Mouse (Mus musculus): ENCODE results near the gene Pde10a. TPM values are rescaled to one million over a fixed set of nuclear protein-coding genes. Genes with fewer than 3 reads are reported as not detected.

Gene Pde10a
- polyA plus RNA-seq, 1 experiment from 2014 or later = 1.3 TPM

- no peak overlapping the region for H3K9ac ChIP-seq (ENCODE audit: low read depth, low read length)
- DNase-seq (ENCODE audit: low spot score) (no peak), ATAC-seq (replicated peaks; ENCODE audit: low FRiP score, low read depth) (no peak)
- no peaks in the 10 kb centered on the region for H3K36me3 ChIP-seq (ENCODE audit: insufficient read depth, low read length)
- 81% methylated on average over 11 of the region's 11 CpGs for WGBS
- no peaks in the 10 kb centered on the region for H3K4me1 ChIP-seq (replicated peaks; ENCODE audit: insufficient read depth, low read length)
- no peak overlapping the region for H3K27ac ChIP-seq
- H3K27me3 ChIP-seq (ENCODE audit: insufficient read depth, low read length) = no peaks in the 10 kb centered on the region
- no peak overlapping the region for H3K4me2 ChIP-seq (ENCODE audit: low read length)
- no peaks in the 10 kb centered on the region for H3K9me3 ChIP-seq (replicated peaks; ENCODE audit: low read length)
- TF ChIP-seq CTCF (IDR thresholded peaks at IDR 0.05; ENCODE audit: low read depth) = no peak
- no peak overlapping the region for H3K4me3 ChIP-seq (replicated peaks; ENCODE audit: low read depth, low read length)
Measured at GRCm38 (mm10) chr17:8775571-8776161, 250.5 kb downstream of the Pde10a start.

- Histone ChIP-seq H3K4me1 (replicated peaks; ENCODE audit: insufficient read depth, low read length) (no peaks in the 10 kb centered on the region), H3K27ac (no peak overlapping the region), H3K36me3 (ENCODE audit: insufficient read depth, low read length) (no peaks in the 10 kb centered on the region), H3K4me2 (ENCODE audit: low read length) (no peak overlapping the region), H3K9ac (ENCODE audit: low read depth, low read length) (no peak overlapping the region), H3K4me3 (replicated peaks; ENCODE audit: low read depth, low read length) (no peak overlapping the region), H3K9me3 (replicated peaks; ENCODE audit: low read length) (no peaks in the 10 kb centered on the region), H3K27me3 (ENCODE audit: insufficient read depth, low read length) (no peaks in the 10 kb centered on the region)
- 89% methylated on average over 6 of the region's 6 CpGs for WGBS
- no peak for TF ChIP-seq CTCF (IDR thresholded peaks at IDR 0.05; ENCODE audit: low read depth)
- ATAC-seq (replicated peaks; ENCODE audit: low FRiP score, low read depth) (no peak), DNase-seq (ENCODE audit: low spot score) (no peak)
Measured at GRCm38 (mm10) chr17:8777710-8778109, 252.5 kb downstream of the Pde10a start.

GRCm38 (mm10) chr17:8778839-8779238, 253.7 kb downstream of the Pde10a start:
- no peaks in the 10 kb centered on the region for H3K4me1 ChIP-seq (replicated peaks; ENCODE audit: insufficient read depth, low read length)
- no peak overlapping the region for H3K27ac ChIP-seq
- ATAC-seq (replicated peaks; ENCODE audit: low FRiP score, low read depth) (no peak), DNase-seq (ENCODE audit: low spot score) (no peak)
- H3K9me3 ChIP-seq (replicated peaks; ENCODE audit: low read length) = no peaks in the 10 kb centered on the region
- H3K36me3 ChIP-seq (ENCODE audit: insufficient read depth, low read length) = no peaks in the 10 kb centered on the region
- H3K27me3 ChIP-seq (ENCODE audit: insufficient read depth, low read length) = no peaks in the 10 kb centered on the region
- no peak for TF ChIP-seq CTCF (IDR thresholded peaks at IDR 0.05; ENCODE audit: low read depth)
- 55% methylated on average over 5 of the region's 5 CpGs for WGBS
- H3K4me2 ChIP-seq (ENCODE audit: low read length) = no peak overlapping the region
- H3K4me3 ChIP-seq (replicated peaks; ENCODE audit: low read depth, low read length) = no peak overlapping the region
- H3K9ac ChIP-seq (ENCODE audit: low read depth, low read length) = no peak overlapping the region

GRCm38 (mm10) chr17:8780484-8780883, 255.3 kb downstream of the Pde10a start:
- DNase-seq (ENCODE audit: low spot score) = no peak
- ATAC-seq (replicated peaks; ENCODE audit: low FRiP score, low read depth) = no peak
- Histone ChIP-seq H3K27me3 (ENCODE audit: insufficient read depth, low read length) (no peaks in the 10 kb centered on the region), H3K4me3 (replicated peaks; ENCODE audit: low read depth, low read length) (no peak overlapping the region), H3K4me1 (replicated peaks; ENCODE audit: insufficient read depth, low read length) (no peaks in the 10 kb centered on the region), H3K9me3 (replicated peaks; ENCODE audit: low read length) (no peaks in the 10 kb centered on the region), H3K36me3 (ENCODE audit: insufficient read depth, low read length) (no peaks in the 10 kb centered on the region), H3K9ac (ENCODE audit: low read depth, low read length) (no peak overlapping the region), H3K4me2 (ENCODE audit: low read length) (no peak overlapping the region), H3K27ac (no peak overlapping the region)
- TF ChIP-seq CTCF (IDR thresholded peaks at IDR 0.05; ENCODE audit: low read depth) = no peak
- WGBS = 87% methylated on average over 4 of the region's 4 CpGs

- DNase-seq (ENCODE audit: low spot score) (no peak), ATAC-seq (replicated peaks; ENCODE audit: low FRiP score, low read depth) (no peak)
- no peaks in the 10 kb centered on the region for H3K36me3 ChIP-seq (ENCODE audit: insufficient read depth, low read length)
- no peak overlapping the region for H3K27ac ChIP-seq
- H3K9ac ChIP-seq (ENCODE audit: low read depth, low read length) = no peak overlapping the region
- no peak overlapping the region for H3K4me3 ChIP-seq (replicated peaks; ENCODE audit: low read depth, low read length)
- H3K9me3 ChIP-seq (replicated peaks; ENCODE audit: low read length) = no peaks in the 10 kb centered on the region
- H3K27me3 ChIP-seq (ENCODE audit: insufficient read depth, low read length) = no peaks in the 10 kb centered on the region
- no peak for TF ChIP-seq CTCF (IDR thresholded peaks at IDR 0.05; ENCODE audit: low read depth)
- H3K4me1 ChIP-seq (replicated peaks; ENCODE audit: insufficient read depth, low read length) = no peaks in the 10 kb centered on the region
- no peak overlapping the region for H3K4me2 ChIP-seq (ENCODE audit: low read length)
- WGBS = 93% methylated on average over 2 of the region's 2 CpGs
Measured at GRCm38 (mm10) chr17:8781040-8781439, 255.9 kb downstream of the Pde10a start.

GRCm38 (mm10) chr17:8781576-8781975, 256.4 kb downstream of the Pde10a start:
- WGBS = 76% methylated on average over 1 of the region's 1 CpGs
- DNase-seq (ENCODE audit: low spot score) (no peak), ATAC-seq (replicated peaks; ENCODE audit: low FRiP score, low read depth) (no peak)
- H3K9me3 ChIP-seq (replicated peaks; ENCODE audit: low read length) = no peaks in the 10 kb centered on the region
- no peak overlapping the region for H3K9ac ChIP-seq (ENCODE audit: low read depth, low read length)
- H3K27ac ChIP-seq = no peak overlapping the region
- no peak for TF ChIP-seq CTCF (IDR thresholded peaks at IDR 0.05; ENCODE audit: low read depth)
- no peaks in the 10 kb centered on the region for H3K4me1 ChIP-seq (replicated peaks; ENCODE audit: insufficient read depth, low read length)
- H3K27me3 ChIP-seq (ENCODE audit: insufficient read depth, low read length) = no peaks in the 10 kb centered on the region
- H3K4me2 ChIP-seq (ENCODE audit: low read length) = no peak overlapping the region
- H3K36me3 ChIP-seq (ENCODE audit: insufficient read depth, low read length) = no peaks in the 10 kb centered on the region
- H3K4me3 ChIP-seq (replicated peaks; ENCODE audit: low read depth, low read length) = no peak overlapping the region

GRCm38 (mm10) chr17:8785908-8786307, 260.7 kb downstream of the Pde10a start:
- no peak overlapping the region for H3K9ac ChIP-seq (ENCODE audit: low read depth, low read length)
- H3K4me3 ChIP-seq (replicated peaks; ENCODE audit: low read depth, low read length) = no peak overlapping the region
- no peak for ATAC-seq (replicated peaks; ENCODE audit: low FRiP score, low read depth)
- no peaks in the 10 kb centered on the region for H3K36me3 ChIP-seq (ENCODE audit: insufficient read depth, low read length)
- no peaks in the 10 kb centered on the region for H3K9me3 ChIP-seq (replicated peaks; ENCODE audit: low read length)
- H3K4me2 ChIP-seq (ENCODE audit: low read length) = no peak overlapping the region
- no peaks in the 10 kb centered on the region for H3K27me3 ChIP-seq (ENCODE audit: insufficient read depth, low read length)
- 85% methylated on average over 6 of the region's 6 CpGs for WGBS
- H3K27ac ChIP-seq = no peak overlapping the region
- no peaks in the 10 kb centered on the region for H3K4me1 ChIP-seq (replicated peaks; ENCODE audit: insufficient read depth, low read length)
- no peak for TF ChIP-seq CTCF (IDR thresholded peaks at IDR 0.05; ENCODE audit: low read depth)
- no peak for DNase-seq (ENCODE audit: low spot score)
